Mouse (Mus musculus): ENCODE data around the gene Bnc2.

- TF ChIP-seq CTCF (IDR thresholded peaks at IDR 0.05; ENCODE audit: extremely low read depth, insufficient read length, insufficient replicate concordance, low read depth, low read length): no peak
- no peak for TF ChIP-seq POLR2A (IDR thresholded peaks at IDR 0.05; ENCODE audit: low read depth, low read length)
These were observed 202.4 kb downstream of the Bnc2 start for GRCm38 (mm10) chr4:84472643-84473042.
